Mouse (Mus musculus): ENCODE measurements at regions not wholly inside any gene's neighbourhood (a gene's known extent, or its start where the extent isn't known, plus 50 kb on each side); places are given as distances from the start of the nearest gene placed in this dataset.
"Not testable (repeated sequence)": the region's sequence is repeated elsewhere in the genome, so short reads cannot be mapped to it uniquely, and the experiment has no call there.

- DNase-seq, result not testable (repeated sequence)
Measured at GRCm38 (mm10) chr13:11030874-11031273, 670.2 kb upstream of the Chrm3 start.

- no peak for DNase-seq
Measured at GRCm38 (mm10) chr13:11030381-11030780, 669.7 kb upstream of the Chrm3 start.

- DNase-seq, result no peak
Measured at GRCm38 (mm10) chr13:11025918-11026317, 665.3 kb upstream of the Chrm3 start.

GRCm38 (mm10) chr13:11024441-11024840, 663.8 kb upstream of the Chrm3 start:
- no peak for DNase-seq

GRCm38 (mm10) chr13:11017584-11017983, 656.9 kb upstream of the Chrm3 start:
- DNase-seq, result no peak

- DNase-seq, result no peak
Measured at GRCm38 (mm10) chr13:11005374-11005773, 644.7 kb upstream of the Chrm3 start.

- DNase-seq, result no peak
Measured at GRCm38 (mm10) chr13:10991151-10991550, 630.5 kb upstream of the Chrm3 start.

- no peak for DNase-seq
Measured at GRCm38 (mm10) chr13:10990503-10991025, 629.9 kb upstream of the Chrm3 start.

GRCm38 (mm10) chr13:10989095-10989814, 628.6 kb upstream of the Chrm3 start:
- DNase-seq, result no peak

- no peak for DNase-seq
Measured at GRCm38 (mm10) chr13:10983736-10984135, 623.1 kb upstream of the Chrm3 start.

- DNase-seq, result no peak
Measured at GRCm38 (mm10) chr13:10982543-10982942, 621.9 kb upstream of the Chrm3 start.

- no peak for DNase-seq
Measured at GRCm38 (mm10) chr13:10971932-10972331, 611.3 kb upstream of the Chrm3 start.

- no peak for DNase-seq
Measured at GRCm38 (mm10) chr13:10970721-10971120, 610.1 kb upstream of the Chrm3 start.

GRCm38 (mm10) chr13:10952923-10953322, 592.3 kb upstream of the Chrm3 start:
- DNase-seq, result no peak

GRCm38 (mm10) chr13:10950658-10951057, 590.0 kb upstream of the Chrm3 start:
- not testable (repeated sequence) for DNase-seq

GRCm38 (mm10) chr13:10947398-10947797, 586.8 kb upstream of the Chrm3 start:
- no peak for DNase-seq

GRCm38 (mm10) chr13:10943877-10944276, 583.2 kb upstream of the Chrm3 start:
- no peak for DNase-seq

- DNase-seq, result peak; percentile 7 to 74
Measured at GRCm38 (mm10) chr13:10942031-10942655, 581.5 kb upstream of the Chrm3 start.

- DNase-seq, result no peak
Measured at GRCm38 (mm10) chr13:10938233-10938632, 577.6 kb upstream of the Chrm3 start.

- DNase-seq, result peak in 1 of 2 experiments; percentile 2
Measured at GRCm38 (mm10) chr13:10930741-10931140, 570.1 kb upstream of the Chrm3 start.

GRCm38 (mm10) chr13:10914377-10914776, 553.7 kb upstream of the Chrm3 start:
- DNase-seq, result no peak

- DNase-seq, result no peak
Measured at GRCm38 (mm10) chr13:10909122-10909751, 548.6 kb upstream of the Chrm3 start.

GRCm38 (mm10) chr13:10867864-10868263, 507.2 kb upstream of the Chrm3 start:
- DNase-seq, result no peak
